Mouse (Mus musculus): Measurements from ENCODE around the gene Birc5. TPM values are rescaled to one million over a fixed set of nuclear protein-coding genes. Genes with fewer than 3 reads are reported as not detected.
"Not testable (repeated sequence)": the region's sequence is repeated elsewhere in the genome, so short reads cannot be mapped to it uniquely, and the experiment has no call there.

Gene Birc5
- polyA plus RNA-seq, 1 experiment, result 60.7 TPM

GRCm38 (mm10) chr11:117814704-117815366 lies 34.2 kb upstream of the Birc5 start:
- Histone ChIP-seq H3K79me2 (ENCODE audit: control insufficient read depth, insufficient read depth) (peaks cover 54% of the 10 kb centered on the region), H3ac (ENCODE audit: control insufficient read depth, insufficient read length) (no peak overlapping the region), H3K4me3 (no peak overlapping the region), H3K4me2 (ENCODE audit: low read depth) (no peak overlapping the region), H3K36me3 (ENCODE audit: control insufficient read depth, insufficient read depth) (peaks cover 26% of the 10 kb centered on the region), H3K27me3 (ENCODE audit: control insufficient read depth, insufficient read depth, insufficient read length) (no peaks in the 10 kb centered on the region)
- TF ChIP-seq MYOG (IDR thresholded peaks at IDR 0.05; ENCODE audit: control insufficient read depth in 1 of 3, insufficient read depth in 1 of 3, insufficient read length in 2 of 3, low read depth in 2 of 3) (no peak), MYOD1 (IDR thresholded peaks at IDR 0.05; ENCODE audit: control insufficient read depth in 1 of 3, insufficient read length in 2 of 3, low read depth in 2 of 3) (no peak), TCF12 (IDR thresholded peaks at IDR 0.05; ENCODE audit: insufficient read depth, poor library complexity, severe bottlenecking) (no peak), POLR2AphosphoS2 (IDR thresholded peaks at IDR 0.05; ENCODE audit: insufficient read length, low read depth) (no peak), MAX (IDR thresholded peaks at IDR 0.05; ENCODE audit: low read depth) (no peak), REST (IDR thresholded peaks at IDR 0.05; ENCODE audit: insufficient read depth, insufficient read length) (no peak), TCF3 (IDR thresholded peaks at IDR 0.05; ENCODE audit: insufficient read length, low read depth) (no peak), SRF (IDR thresholded peaks at IDR 0.05; ENCODE audit: control insufficient read depth, insufficient read length, low read depth) (no peak), POLR2A (IDR thresholded peaks at IDR 0.05; ENCODE audit: insufficient read length, low read depth) (no peak), E2F4 (IDR thresholded peaks at IDR 0.05; ENCODE audit: insufficient read depth) (no peak), USF1 (IDR thresholded peaks at IDR 0.05; ENCODE audit: low read depth) (no peak), CEBPB (IDR thresholded peaks at IDR 0.05; ENCODE audit: insufficient read depth, poor library complexity, severe bottlenecking) (no peak)

GRCm38 (mm10) chr11:117815850-117816249 lies 33.2 kb upstream of the Birc5 start:
- not testable (repeated sequence) for H3K4me2 ChIP-seq (ENCODE audit: low read depth); H3ac ChIP-seq (ENCODE audit: control insufficient read depth, insufficient read length); H3K27me3 ChIP-seq (ENCODE audit: control insufficient read depth, insufficient read depth, insufficient read length); H3K4me3 ChIP-seq
- Histone ChIP-seq H3K36me3 (ENCODE audit: control insufficient read depth, insufficient read depth) (peaks cover 28% of the 10 kb centered on the region), H3K79me2 (ENCODE audit: control insufficient read depth, insufficient read depth) (peaks cover 62% of the 10 kb centered on the region)

- TF ChIP-seq POLR2A (IDR thresholded peaks at IDR 0.05; ENCODE audit: insufficient read length, low read depth) (no peak), SRF (IDR thresholded peaks at IDR 0.05; ENCODE audit: control insufficient read depth, insufficient read length, low read depth) (no peak), REST (IDR thresholded peaks at IDR 0.05; ENCODE audit: insufficient read depth, insufficient read length) (no peak), MYOD1 (IDR thresholded peaks at IDR 0.05; ENCODE audit: control insufficient read depth in 1 of 3, insufficient read length in 2 of 3, low read depth in 2 of 3) (no peak), CEBPB (IDR thresholded peaks at IDR 0.05; ENCODE audit: insufficient read depth, poor library complexity, severe bottlenecking) (no peak), MYOG (IDR thresholded peaks at IDR 0.05; ENCODE audit: control insufficient read depth in 1 of 3, insufficient read depth in 1 of 3, insufficient read length in 2 of 3, low read depth in 2 of 3) (no peak), POLR2AphosphoS2 (IDR thresholded peaks at IDR 0.05; ENCODE audit: insufficient read length, low read depth) (no peak), TCF12 (IDR thresholded peaks at IDR 0.05; ENCODE audit: insufficient read depth, poor library complexity, severe bottlenecking) (no peak), E2F4 (IDR thresholded peaks at IDR 0.05; ENCODE audit: insufficient read depth) (no peak), TCF3 (IDR thresholded peaks at IDR 0.05; ENCODE audit: insufficient read length, low read depth) (no peak), MAX (IDR thresholded peaks at IDR 0.05; ENCODE audit: low read depth) (no peak), USF1 (IDR thresholded peaks at IDR 0.05; ENCODE audit: low read depth) (no peak)
- Histone ChIP-seq H3K27me3 (ENCODE audit: control insufficient read depth, insufficient read depth, insufficient read length) (no peaks in the 10 kb centered on the region), H3K36me3 (ENCODE audit: control insufficient read depth, insufficient read depth) (peaks cover 28% of the 10 kb centered on the region), H3K4me3 (no peak overlapping the region), H3ac (ENCODE audit: control insufficient read depth, insufficient read length) (no peak overlapping the region), H3K4me2 (ENCODE audit: low read depth) (no peak overlapping the region), H3K79me2 (ENCODE audit: control insufficient read depth, insufficient read depth) (peaks cover 63% of the 10 kb centered on the region)
Measured at GRCm38 (mm10) chr11:117816389-117816996, 32.6 kb upstream of the Birc5 start.

GRCm38 (mm10) chr11:117819095-117819494 lies 30.0 kb upstream of the Birc5 start:
- no peaks in the 10 kb centered on the region for H3K27me3 ChIP-seq (ENCODE audit: control insufficient read depth, insufficient read depth, insufficient read length)
- TF ChIP-seq POLR2AphosphoS2 (IDR thresholded peaks at IDR 0.05; ENCODE audit: insufficient read length, low read depth) (no peak), TCF12 (IDR thresholded peaks at IDR 0.05; ENCODE audit: insufficient read depth, poor library complexity, severe bottlenecking) (no peak), SRF (IDR thresholded peaks at IDR 0.05; ENCODE audit: control insufficient read depth, insufficient read length, low read depth) (no peak), MYOG (IDR thresholded peaks at IDR 0.05; ENCODE audit: control insufficient read depth in 1 of 3, insufficient read depth in 1 of 3, insufficient read length in 2 of 3, low read depth in 2 of 3) (no peak), REST (IDR thresholded peaks at IDR 0.05; ENCODE audit: insufficient read depth, insufficient read length) (no peak), POLR2A (IDR thresholded peaks at IDR 0.05; ENCODE audit: insufficient read length, low read depth) (no peak), USF1 (IDR thresholded peaks at IDR 0.05; ENCODE audit: low read depth) (peak; percentile 21)
- no peak overlapping the region for H3ac ChIP-seq (ENCODE audit: control insufficient read depth, insufficient read length)
- H3K79me2 ChIP-seq (ENCODE audit: control insufficient read depth, insufficient read depth), result peaks cover 51% of the 10 kb centered on the region
- H3K4me3 ChIP-seq, result no peak overlapping the region
- peaks cover 26% of the 10 kb centered on the region for H3K36me3 ChIP-seq (ENCODE audit: control insufficient read depth, insufficient read depth)
- H3K4me2 ChIP-seq (ENCODE audit: low read depth), result no peak overlapping the region

- H3K27me3 ChIP-seq (ENCODE audit: control insufficient read depth, insufficient read depth, insufficient read length), result no peaks in the 10 kb centered on the region
- no peak overlapping the region for H3K4me3 ChIP-seq
- no peak overlapping the region for H3K4me2 ChIP-seq (ENCODE audit: low read depth)
- H3ac ChIP-seq (ENCODE audit: control insufficient read depth, insufficient read length), result no peak overlapping the region
- H3K36me3 ChIP-seq (ENCODE audit: control insufficient read depth, insufficient read depth), result peaks cover 24% of the 10 kb centered on the region
- peaks cover 55% of the 10 kb centered on the region for H3K79me2 ChIP-seq (ENCODE audit: control insufficient read depth, insufficient read depth)
- TF ChIP-seq MYOG (IDR thresholded peaks at IDR 0.05; ENCODE audit: control insufficient read depth in 1 of 3, insufficient read depth in 1 of 3, insufficient read length in 2 of 3, low read depth in 2 of 3) (no peak), SRF (IDR thresholded peaks at IDR 0.05; ENCODE audit: control insufficient read depth, insufficient read length, low read depth) (no peak), REST (IDR thresholded peaks at IDR 0.05; ENCODE audit: insufficient read depth, insufficient read length) (no peak), CEBPB (IDR thresholded peaks at IDR 0.05; ENCODE audit: insufficient read depth, poor library complexity, severe bottlenecking) (no peak), MYOD1 (IDR thresholded peaks at IDR 0.05; ENCODE audit: control insufficient read depth in 1 of 3, insufficient read length in 2 of 3, low read depth in 2 of 3) (no peak), TCF12 (IDR thresholded peaks at IDR 0.05; ENCODE audit: insufficient read depth, poor library complexity, severe bottlenecking) (no peak), TCF3 (IDR thresholded peaks at IDR 0.05; ENCODE audit: insufficient read length, low read depth) (no peak), E2F4 (IDR thresholded peaks at IDR 0.05; ENCODE audit: insufficient read depth) (no peak), POLR2A (IDR thresholded peaks at IDR 0.05; ENCODE audit: insufficient read length, low read depth) (no peak), MAX (IDR thresholded peaks at IDR 0.05; ENCODE audit: low read depth) (no peak), POLR2AphosphoS2 (IDR thresholded peaks at IDR 0.05; ENCODE audit: insufficient read length, low read depth) (no peak), USF1 (IDR thresholded peaks at IDR 0.05; ENCODE audit: low read depth) (no peak)
Measured at GRCm38 (mm10) chr11:117820173-117820572, 28.9 kb upstream of the Birc5 start.
